Mouse (Mus musculus): ENCODE measurements at regions not wholly inside any gene's neighbourhood (a gene's known extent, or its start where the extent isn't known, plus 50 kb on each side); places are given as distances from the start of the nearest gene placed in this dataset.

GRCm38 (mm10) chr14:114955572-114955971, 136.4 kb upstream of the Gpc5 start:
- no peak overlapping the region for H3K27ac ChIP-seq (replicated peaks)
- 0 out of 2 replicates have a peak, but pooled peaks cover 3% of the 10 kb centered on the region for H3K27me3 ChIP-seq
- no peak overlapping the region for H3K9ac ChIP-seq (replicated peaks)
- no peaks in the 10 kb centered on the region for H3K36me3 ChIP-seq
- WGBS: 42% methylated on average over 2 of the region's 2 CpGs
- no peak for ATAC-seq (ENCODE audit: low FRiP score, low read depth)
- no peak overlapping the region for H3K4me3 ChIP-seq
- peaks cover 6% of the 10 kb centered on the region for H3K4me1 ChIP-seq
- no peaks in the 10 kb centered on the region for H3K9me3 ChIP-seq
- H3K4me2 ChIP-seq (replicated peaks): no peak overlapping the region

- Histone ChIP-seq H3K36me3 (no peaks in the 10 kb centered on the region), H3K4me1 (no peaks in the 10 kb centered on the region), H3K27me3 (0 out of 2 replicates have a peak, but pooled peaks cover 3% of the 10 kb centered on the region), H3K4me3 (no peak overlapping the region), H3K4me2 (replicated peaks) (no peak overlapping the region), H3K9ac (replicated peaks) (no peak overlapping the region), H3K9me3 (no peaks in the 10 kb centered on the region), H3K27ac (replicated peaks) (no peak overlapping the region)
- ATAC-seq (ENCODE audit: low FRiP score, low read depth): no peak
- 35% methylated on average over 5 of the region's 5 CpGs for WGBS
Observed at GRCm38 (mm10) chr14:114960273-114960672, 131.7 kb upstream of the Gpc5 start.

- Histone ChIP-seq H3K4me2 (replicated peaks) (no peak overlapping the region), H3K4me3 (no peak overlapping the region), H3K9ac (replicated peaks) (no peak overlapping the region), H3K27me3 (no peaks in the 10 kb centered on the region), H3K9me3 (no peaks in the 10 kb centered on the region), H3K27ac (replicated peaks) (no peak overlapping the region), H3K36me3 (no peaks in the 10 kb centered on the region), H3K4me1 (no peaks in the 10 kb centered on the region)
- WGBS: 73% methylated on average over 3 of the region's 3 CpGs
- no peak for ATAC-seq (ENCODE audit: low FRiP score, low read depth)
Observed at GRCm38 (mm10) chr14:114965941-114966340, 126.1 kb upstream of the Gpc5 start.

GRCm38 (mm10) chr14:114969020-114969419, 123.0 kb upstream of the Gpc5 start:
- ATAC-seq (ENCODE audit: low FRiP score, low read depth): no peak
- Histone ChIP-seq H3K9ac (replicated peaks) (no peak overlapping the region), H3K27ac (replicated peaks) (no peak overlapping the region), H3K4me1 (no peaks in the 10 kb centered on the region), H3K27me3 (no peaks in the 10 kb centered on the region), H3K4me2 (replicated peaks) (no peak overlapping the region), H3K4me3 (no peak overlapping the region), H3K9me3 (no peaks in the 10 kb centered on the region), H3K36me3 (no peaks in the 10 kb centered on the region)
- WGBS: 91% methylated on average over 3 of the region's 3 CpGs

GRCm38 (mm10) chr14:114981120-114981519, 110.9 kb upstream of the Gpc5 start:
- Histone ChIP-seq H3K27me3 (no peaks in the 10 kb centered on the region), H3K4me3 (no peak overlapping the region), H3K27ac (replicated peaks) (no peak overlapping the region), H3K9me3 (no peaks in the 10 kb centered on the region), H3K4me1 (no peaks in the 10 kb centered on the region), H3K9ac (replicated peaks) (no peak overlapping the region), H3K36me3 (no peaks in the 10 kb centered on the region), H3K4me2 (replicated peaks) (no peak overlapping the region)
- 78% methylated on average over 3 of the region's 3 CpGs for WGBS
- no peak for ATAC-seq (ENCODE audit: low FRiP score, low read depth)

- Histone ChIP-seq H3K27ac (replicated peaks) (no peak overlapping the region), H3K36me3 (no peaks in the 10 kb centered on the region), H3K4me1 (no peaks in the 10 kb centered on the region), H3K4me3 (no peak overlapping the region), H3K4me2 (replicated peaks) (no peak overlapping the region), H3K9ac (replicated peaks) (no peak overlapping the region), H3K9me3 (no peaks in the 10 kb centered on the region), H3K27me3 (no peaks in the 10 kb centered on the region)
- 90% methylated on average over 2 of the region's 2 CpGs for WGBS
- no peak for ATAC-seq (ENCODE audit: low FRiP score, low read depth)
Observed at GRCm38 (mm10) chr14:115003223-115003622, 88.8 kb upstream of the Gpc5 start.

GRCm38 (mm10) chr14:115004733-115005405, 87.1 kb upstream of the Gpc5 start:
- Histone ChIP-seq H3K4me2 (replicated peaks) (no peak overlapping the region), H3K9me3 (no peaks in the 10 kb centered on the region), H3K27ac (replicated peaks) (no peak overlapping the region), H3K4me3 (no peak overlapping the region), H3K9ac (replicated peaks) (no peak overlapping the region), H3K4me1 (no peaks in the 10 kb centered on the region), H3K36me3 (no peaks in the 10 kb centered on the region), H3K27me3 (no peaks in the 10 kb centered on the region)
- no peak for ATAC-seq (ENCODE audit: low FRiP score, low read depth)
- 78% methylated on average over 6 of the region's 6 CpGs for WGBS

GRCm38 (mm10) chr14:115010877-115011276, 81.1 kb upstream of the Gpc5 start:
- Histone ChIP-seq H3K4me1 (no peaks in the 10 kb centered on the region), H3K4me3 (no peak overlapping the region), H3K36me3 (no peaks in the 10 kb centered on the region), H3K27me3 (no peaks in the 10 kb centered on the region), H3K4me2 (replicated peaks) (no peak overlapping the region), H3K27ac (replicated peaks) (no peak overlapping the region), H3K9ac (replicated peaks) (no peak overlapping the region), H3K9me3 (no peaks in the 10 kb centered on the region)
- WGBS: 87% methylated on average over 3 of the region's 3 CpGs
- no peak for ATAC-seq (ENCODE audit: low FRiP score, low read depth)

GRCm38 (mm10) chr14:115015299-115015698, 76.7 kb upstream of the Gpc5 start:
- H3K27ac ChIP-seq (replicated peaks): no peak overlapping the region
- WGBS: 32% methylated on average over 5 of the region's 5 CpGs
- no peak overlapping the region for H3K4me3 ChIP-seq
- H3K4me2 ChIP-seq (replicated peaks): no peak overlapping the region
- no peak for ATAC-seq (ENCODE audit: low FRiP score, low read depth)
- no peaks in the 10 kb centered on the region for H3K4me1 ChIP-seq
- no peaks in the 10 kb centered on the region for H3K27me3 ChIP-seq
- no peaks in the 10 kb centered on the region for H3K9me3 ChIP-seq
- no peak overlapping the region for H3K9ac ChIP-seq (replicated peaks)
- H3K36me3 ChIP-seq: no peaks in the 10 kb centered on the region

- Histone ChIP-seq H3K27ac (replicated peaks) (no peak overlapping the region), H3K9me3 (no peaks in the 10 kb centered on the region), H3K4me2 (replicated peaks) (peak overlapping the region; percentile 55), H3K9ac (replicated peaks) (no peak overlapping the region), H3K4me3 (peak overlapping the region; percentile 30), H3K36me3 (no peaks in the 10 kb centered on the region), H3K27me3 (no peaks in the 10 kb centered on the region), H3K4me1 (no peaks in the 10 kb centered on the region)
- WGBS: 21% methylated on average over 22 of the region's 22 CpGs
- ATAC-seq (ENCODE audit: low FRiP score, low read depth): peak; percentile 89
Observed at GRCm38 (mm10) chr14:115017410-115018153, 74.4 kb upstream of the Gpc5 start.

GRCm38 (mm10) chr14:115028011-115028410, 64.0 kb upstream of the Gpc5 start:
- H3K4me1 ChIP-seq: no peaks in the 10 kb centered on the region
- H3K27ac ChIP-seq (replicated peaks): no peak overlapping the region
- no peak for ATAC-seq (ENCODE audit: low FRiP score, low read depth)
- no peaks in the 10 kb centered on the region for H3K36me3 ChIP-seq
- H3K9ac ChIP-seq (replicated peaks): no peak overlapping the region
- WGBS: 92% methylated on average over 7 of the region's 7 CpGs
- H3K9me3 ChIP-seq: no peaks in the 10 kb centered on the region
- H3K4me3 ChIP-seq: no peak overlapping the region
- H3K27me3 ChIP-seq: no peaks in the 10 kb centered on the region
- no peak overlapping the region for H3K4me2 ChIP-seq (replicated peaks)

GRCm38 (mm10) chr14:115031734-115032133, 60.3 kb upstream of the Gpc5 start:
- Histone ChIP-seq H3K4me3 (no peak overlapping the region), H3K4me1 (no peaks in the 10 kb centered on the region), H3K9ac (replicated peaks) (no peak overlapping the region), H3K27me3 (no peaks in the 10 kb centered on the region), H3K36me3 (no peaks in the 10 kb centered on the region), H3K27ac (replicated peaks) (no peak overlapping the region), H3K4me2 (replicated peaks) (no peak overlapping the region), H3K9me3 (no peaks in the 10 kb centered on the region)
- ATAC-seq (ENCODE audit: low FRiP score, low read depth): no peak
- WGBS: 74% methylated on average over 4 of the region's 4 CpGs

Measured in midbrain, embryonic 12.5 days (tissue).